Mouse (Mus musculus) adrenal gland, postnatal 25 days (tissue): ENCODE measurements at regions not wholly inside any gene's neighbourhood (a gene's known extent, or its start where the extent isn't known, plus 50 kb on each side); places are given as distances from the start of the nearest gene placed in this dataset.

ENCODE experiments used
- DNase-seq: peaks from one replicate; pipeline ENCODE4 v3.0.0; 2021; ENCODE audit warnings: mixed read lengths

GRCm38 (mm10) chr1:42474197-42474596, 221.4 kb upstream of the Pou3f3 start:
- no peak for DNase-seq

- no peak for DNase-seq
Observed at GRCm38 (mm10) chr1:42474831-42475230, 220.7 kb upstream of the Pou3f3 start.

GRCm38 (mm10) chr1:42475629-42476028, 219.9 kb upstream of the Pou3f3 start:
- no peak for DNase-seq

- no peak for DNase-seq
Observed at GRCm38 (mm10) chr1:42480348-42480920, 215.1 kb upstream of the Pou3f3 start.

- no peak for DNase-seq
Observed at GRCm38 (mm10) chr1:42489563-42489962, 206.0 kb upstream of the Pou3f3 start.

- DNase-seq, result no peak
Observed at GRCm38 (mm10) chr1:42490856-42491643, 204.5 kb upstream of the Pou3f3 start.

- no peak for DNase-seq
Observed at GRCm38 (mm10) chr1:42491644-42492277, 203.8 kb upstream of the Pou3f3 start.

GRCm38 (mm10) chr1:42496022-42496421, 199.5 kb upstream of the Pou3f3 start:
- DNase-seq, result no peak

- DNase-seq, result no peak
Observed at GRCm38 (mm10) chr1:42496433-42496832, 199.1 kb upstream of the Pou3f3 start.

GRCm38 (mm10) chr1:42498901-42499300, 196.7 kb upstream of the Pou3f3 start:
- DNase-seq, result no peak

- DNase-seq, result no peak
Observed at GRCm38 (mm10) chr1:42504491-42504890, 191.1 kb upstream of the Pou3f3 start.

- DNase-seq, result no peak
Observed at GRCm38 (mm10) chr1:42505048-42505729, 190.4 kb upstream of the Pou3f3 start.

- no peak for DNase-seq
Observed at GRCm38 (mm10) chr1:42514417-42514816, 181.2 kb upstream of the Pou3f3 start.

- no peak for DNase-seq
Observed at GRCm38 (mm10) chr1:42524401-42524800, 171.2 kb upstream of the Pou3f3 start.

- no peak for DNase-seq
Observed at GRCm38 (mm10) chr1:42527746-42528476, 167.7 kb upstream of the Pou3f3 start.

GRCm38 (mm10) chr1:42532908-42533307, 162.7 kb upstream of the Pou3f3 start:
- DNase-seq, result no peak

- no peak for DNase-seq
Observed at GRCm38 (mm10) chr1:42539066-42539539, 156.5 kb upstream of the Pou3f3 start.

- no peak for DNase-seq
Observed at GRCm38 (mm10) chr1:42539541-42540520, 155.7 kb upstream of the Pou3f3 start.

GRCm38 (mm10) chr1:42541991-42542390, 153.6 kb upstream of the Pou3f3 start:
- DNase-seq, result no peak

GRCm38 (mm10) chr1:42542846-42543549, 152.6 kb upstream of the Pou3f3 start:
- no peak for DNase-seq
